Mouse (Mus musculus) layer of hippocampus, adult 2 months (tissue): ENCODE data around the gene Ddn. TPM values are rescaled to one million over a fixed set of nuclear protein-coding genes. Genes with fewer than 3 reads are reported as not detected.

Source experiments
- DNase-seq, 2 experiments: peaks; one replicate each; pipeline ENCODE4 v3.0.0; 2022; ENCODE audit warnings: low spot score in 2 of 2
- H3K27ac ChIP-seq: fragments of 200-600 bp; 2 replicates; pipeline ENCODE4 v1.8.1; 2022
- H3K4me3 ChIP-seq: fragments of 200-600 bp; 2 replicates; pipeline ENCODE4 v1.8.1; 2022; ENCODE audit warnings: mild to moderate bottlenecking
- CTCF ChIP-seq: fragments of 200-600 bp; conservative IDR thresholded peaks from 2 replicates; pipeline ENCODE4 v1.8.1; 2022; ENCODE audit warnings: antibody characterized with exemption, mild to moderate bottlenecking, moderate library complexity
- total RNA-seq, 2 experiments: library from RNA; stranded (reverse); gene quantifications; 2 replicates each; pipeline ENCODE4 v1.2.3; 2021

Ddn gene
- total RNA-seq, 2 experiments from 2014 or later = 1,636 to 1,683 TPM

DNA sequence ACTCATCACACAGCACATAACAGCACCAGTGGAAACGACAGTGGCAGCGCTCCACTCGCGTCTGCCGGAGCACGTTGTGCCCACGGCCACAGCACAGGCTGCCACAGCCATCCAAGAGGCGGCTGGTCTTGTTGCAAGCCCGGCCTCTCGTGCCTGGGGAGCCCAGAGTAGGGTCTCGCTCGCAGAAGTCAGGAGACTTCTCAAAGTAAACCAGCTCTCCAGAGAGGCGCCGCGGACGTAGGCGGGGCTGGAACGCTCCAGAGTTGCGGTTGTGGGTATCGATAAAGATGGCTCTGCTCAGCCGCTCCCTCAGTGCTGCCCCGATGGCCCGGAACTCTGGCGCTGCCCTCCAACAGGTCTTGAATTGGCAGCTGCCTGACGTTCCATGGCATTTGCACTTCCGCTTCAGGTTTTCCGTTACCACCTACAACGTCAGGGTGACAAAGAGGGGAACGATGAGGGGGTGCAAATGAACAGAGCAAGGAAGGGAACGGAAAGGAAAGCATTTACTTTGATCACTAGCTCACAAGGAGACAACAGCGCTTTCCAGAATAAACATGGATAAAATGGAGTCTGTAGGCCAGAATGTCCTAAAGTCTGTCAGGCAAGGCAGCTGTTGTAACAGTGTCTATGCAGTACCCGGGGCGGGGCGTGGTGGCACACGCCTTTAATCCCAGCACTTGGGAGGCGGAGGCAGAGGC is 36.6 kb downstream of the Ddn start:
- no peak for TF ChIP-seq CTCF
- no peak for DNase-seq

DNA sequence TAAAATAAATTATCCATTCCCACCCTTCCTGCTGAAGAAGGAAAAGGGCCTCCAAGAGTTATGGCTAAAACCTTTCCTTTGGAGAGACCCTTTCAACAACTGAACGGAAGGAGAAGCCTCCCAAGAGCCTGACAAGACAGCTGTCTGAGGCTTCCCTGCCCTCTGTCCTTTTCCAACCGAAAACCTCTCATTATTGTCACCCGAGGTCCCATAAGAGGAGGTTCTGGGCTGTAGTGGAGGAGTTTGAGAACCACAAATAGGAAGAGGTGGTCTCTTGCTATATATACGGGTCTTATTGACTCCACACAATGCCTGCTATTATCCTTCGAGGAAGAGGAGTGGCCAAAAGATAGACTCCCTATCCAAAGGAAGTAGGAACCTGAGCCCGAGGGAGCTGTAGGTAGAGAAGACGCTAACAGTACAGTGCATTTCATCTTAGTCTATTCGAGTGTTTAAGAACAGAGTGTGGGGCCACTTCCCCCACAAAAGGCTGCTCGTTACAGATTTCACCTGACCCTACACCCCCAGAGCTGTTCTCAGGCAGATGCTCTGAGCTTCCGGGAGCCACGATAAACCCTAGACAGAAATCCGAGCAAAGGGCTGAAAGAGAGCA is 37.4 kb downstream of the Ddn start:
- H3K4me3 ChIP-seq = no peak overlapping the region; the same call in 1 of the 2 replicates
- DNase-seq = no peak
- H3K27ac ChIP-seq = no peak overlapping the region
- no peak for TF ChIP-seq CTCF

More for the DNA sequence above, 36.6 kb downstream of the Ddn start:
- Histone ChIP-seq H3K4me3 (peak overlapping the region; percentile 54), H3K27ac (no peak overlapping the region; the same call in 1 of the 2 replicates)

DNA sequence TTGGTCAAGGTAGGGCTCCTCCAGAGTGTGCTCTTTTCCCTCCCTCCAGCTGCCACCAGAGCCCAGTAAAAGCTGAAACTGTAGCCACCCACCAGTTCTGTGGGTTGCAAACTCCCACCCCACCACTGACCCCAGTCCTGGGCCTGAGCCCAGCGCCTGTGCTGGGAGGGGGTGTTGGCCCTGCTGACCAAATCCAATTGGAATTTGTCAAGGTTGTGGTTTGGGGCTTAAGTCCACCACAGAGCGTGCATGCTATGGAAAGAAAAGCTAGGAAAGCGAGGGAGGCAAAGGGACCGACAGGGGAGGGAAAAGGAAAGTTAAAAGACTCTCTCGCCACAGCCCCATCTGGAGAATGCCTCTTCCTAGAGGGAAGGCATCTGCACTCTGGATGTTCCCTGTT is 41.0 kb downstream of the Ddn start:
- no peak for DNase-seq
- H3K27ac ChIP-seq = no peak overlapping the region
- no peak for TF ChIP-seq CTCF
- no peak overlapping the region for H3K4me3 ChIP-seq

DNA sequence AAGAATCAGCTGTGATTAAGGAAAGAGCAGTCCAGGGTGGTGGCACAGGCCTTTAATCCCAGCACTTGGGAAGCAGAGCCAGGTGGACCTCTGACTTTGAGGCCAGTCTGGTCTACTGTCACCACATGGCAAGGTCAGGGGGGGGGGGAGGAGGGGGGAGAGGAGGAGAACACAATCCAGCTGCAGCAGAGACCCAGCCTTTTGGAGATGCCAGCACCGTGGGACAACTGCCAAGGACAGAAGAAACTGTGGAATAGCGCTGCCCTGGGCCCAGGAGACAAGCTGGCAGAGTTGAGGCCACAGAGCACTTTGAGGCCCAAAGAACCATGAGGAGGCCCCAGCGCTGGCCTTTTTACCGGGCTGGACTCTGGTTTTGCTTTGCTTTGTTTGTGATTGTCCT is 43.4 kb downstream of the Ddn start:
- no peak for DNase-seq
- no peak for TF ChIP-seq CTCF
- Histone ChIP-seq H3K4me3 (no peak overlapping the region), H3K27ac (no peak overlapping the region)

DNA sequence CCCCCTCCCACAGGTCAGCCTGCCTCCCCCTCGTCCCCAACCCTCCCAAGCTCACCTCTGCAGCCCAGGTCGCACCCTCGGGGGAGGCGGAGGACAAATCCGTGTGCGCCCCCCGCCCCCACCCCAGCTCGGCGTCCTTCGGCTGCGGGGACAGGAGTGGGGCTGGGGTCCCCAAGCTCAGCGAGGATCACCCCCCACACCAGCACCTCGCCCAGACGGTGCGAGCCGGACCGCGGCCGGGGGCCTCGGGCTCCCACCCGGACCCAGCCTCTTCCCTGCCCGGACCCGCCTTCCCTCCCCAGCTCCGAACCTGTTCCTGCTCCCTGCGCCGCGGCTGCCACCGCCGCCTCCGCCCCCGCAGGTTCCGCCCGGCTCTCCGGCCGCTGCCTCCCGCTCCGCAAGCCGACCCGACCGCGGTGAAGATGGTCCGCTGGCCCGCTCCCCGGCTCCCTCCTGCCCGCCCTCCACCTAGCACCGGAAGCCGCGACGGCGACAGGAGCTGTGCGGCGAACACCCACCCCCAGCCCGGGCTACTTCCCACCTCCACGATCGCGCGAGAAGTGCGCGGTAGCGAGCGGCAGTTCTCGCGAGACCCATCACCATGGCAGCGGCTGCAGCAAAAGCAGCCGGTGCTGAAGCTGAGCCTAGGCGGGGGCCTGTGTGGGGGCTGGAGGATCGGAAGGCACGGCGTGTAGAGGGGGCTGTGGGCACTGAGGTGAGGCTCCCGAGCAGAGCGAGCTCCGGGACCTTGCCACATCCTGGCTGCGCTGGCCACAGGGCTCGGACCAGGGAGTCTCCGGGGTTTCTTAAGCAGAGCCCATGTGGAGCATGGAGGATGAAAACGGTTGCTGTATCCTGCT is 46.4 kb downstream of the Ddn start, which contains the start of gene Arf3:
TSS of gene Arf3 (minus strand) at position 545 of the 860 bp plus-strand sequence.
- Histone ChIP-seq H3K27ac (peak within 1 kb of the TSS; percentile 93), H3K4me3 (peak within 1 kb of the TSS; percentile 97)
- TF ChIP-seq CTCF = no peak
- DNase-seq = peak; percentile 96 to 97

DNA sequence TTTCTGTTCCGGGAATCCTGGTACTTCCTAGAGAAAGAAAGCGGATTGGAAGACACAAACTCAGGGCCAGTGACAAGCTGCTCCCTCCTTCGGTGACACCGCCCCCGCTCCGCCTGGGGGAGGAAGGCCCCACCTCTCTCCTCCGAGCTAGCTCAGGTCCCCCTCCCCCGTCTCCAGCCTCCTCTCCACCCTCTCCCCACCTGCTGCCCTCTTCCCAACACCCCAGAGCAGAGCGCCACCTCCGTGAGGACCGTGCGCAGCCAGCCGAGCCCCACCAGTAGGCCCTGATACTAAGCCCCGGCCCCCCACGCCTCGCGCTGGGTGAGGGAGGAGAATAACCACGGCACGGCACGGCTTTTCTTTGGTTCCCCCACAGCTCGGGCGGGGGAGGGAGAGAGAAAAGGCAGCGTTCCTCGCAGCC is 47.1 kb downstream of the Ddn start:
- H3K4me3 ChIP-seq = peak overlapping the region; percentile 97
- TF ChIP-seq CTCF = no peak
- peak; percentile 72 to 82 for DNase-seq
- peak overlapping the region; percentile 93 for H3K27ac ChIP-seq

DNA sequence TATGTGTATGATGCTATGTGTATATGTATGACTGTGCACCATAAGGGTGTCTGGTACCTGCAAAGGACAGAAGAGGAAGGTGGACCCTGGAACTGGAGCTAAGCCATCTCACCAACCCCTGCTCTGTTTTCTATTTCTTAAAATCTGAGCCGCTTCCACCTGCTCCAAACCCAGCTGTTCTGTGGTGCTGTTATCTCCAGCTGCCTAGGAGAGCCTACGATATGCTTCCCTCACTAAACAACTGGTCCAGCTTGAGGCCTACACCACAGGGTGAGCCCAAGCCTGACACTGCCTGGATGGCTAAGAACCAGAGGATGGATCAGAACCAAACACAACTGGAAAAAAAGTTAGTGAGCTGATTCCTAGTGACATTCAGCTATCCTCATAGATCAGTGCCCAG is 55.2 kb downstream of the Ddn start:
- DNase-seq = no peak
- no peak for TF ChIP-seq CTCF
- H3K27ac ChIP-seq = no peak overlapping the region
- H3K4me3 ChIP-seq = no peak overlapping the region

Other genes starting within 250 kb of the Ddn start
- gene Ccnt1, start 238.6 kb downstream of the Ddn start, total RNA-seq = 10 to 100 TPM; 43.8 to 48.3 TPM
- not detected for gene 4930415O20Rik, start 238.5 kb downstream of the Ddn start, total RNA-seq
- gene Adcy6, start 199.4 kb downstream of the Ddn start, total RNA-seq = 10 to 100 TPM; 49.6 to 52.4 TPM
- gene Cacnb3, start 178.7 kb downstream of the Ddn start, total RNA-seq = 100 to 1,000 TPM; 207 to 212 TPM
- 10 to 100 TPM; 79.7 to 87.4 TPM for gene Ddx23, start 146.6 kb downstream of the Ddn start, total RNA-seq
- 1 to 10 TPM; 6.4 to 6.9 TPM for gene Rnd1, start 132.0 kb downstream of the Ddn start, total RNA-seq
- 1 to 10 TPM; 6.7 to 9.5 TPM for gene Ccdc65, start 101.3 kb downstream of the Ddn start, total RNA-seq
- gene Fkbp11, start 81.3 kb downstream of the Ddn start, total RNA-seq = 1 to 10 TPM in 1 of 2 experiments, under 1 TPM in 1; 0.66 to 1.3 TPM
- 100 to 1,000 TPM; 820 to 852 TPM for gene Arf3, start 46.3 kb downstream of the Ddn start, total RNA-seq
- gene Wnt10b, start 31.3 kb downstream of the Ddn start, total RNA-seq = under 1 TPM; 0.15 to 0.38 TPM
- gene Wnt1, start 19.6 kb downstream of the Ddn start, total RNA-seq = not detected
- gene Prkag1, start 22.0 kb upstream of the Ddn start, total RNA-seq = 10 to 100 TPM; 50.3 to 51.9 TPM
- 100 to 1,000 TPM in 1 of 2 experiments, 10 to 100 TPM in 1; 89.3 to 106 TPM for gene Kmt2d, start 61.7 kb upstream of the Ddn start, total RNA-seq
- 1 to 10 TPM; 8.5 TPM for gene Rhebl1, start 85.0 kb upstream of the Ddn start, total RNA-seq
- under 1 TPM; 0.10 to 0.12 TPM for gene Dhh, start 89.0 kb upstream of the Ddn start, total RNA-seq
- 10 to 100 TPM; 17.0 to 20.6 TPM for gene Lmbr1l, start 108.7 kb upstream of the Ddn start, total RNA-seq
- gene Tuba1b, start 125.1 kb upstream of the Ddn start, total RNA-seq = 100 to 1,000 TPM; 466 to 491 TPM
- gene Gm49450, start 144.1 kb upstream of the Ddn start, total RNA-seq = not detected
- gene Tuba1a, start 144.2 kb upstream of the Ddn start, total RNA-seq = 100 to 1,000 TPM; 768 to 781 TPM
- gene Tuba1c, start 220.4 kb upstream of the Ddn start, total RNA-seq = 10 to 100 TPM; 49.6 to 51.1 TPM
- gene Prph, start 245.7 kb upstream of the Ddn start, total RNA-seq = under 1 TPM; 0.67 to 0.83 TPM